Mouse (Mus musculus) erythroblast, embryonic 14.5 days (primary cell): ENCODE measurements at regions not wholly inside any gene's neighbourhood (a gene's known extent, or its start where the extent isn't known, plus 50 kb on each side); places are given as distances from the start of the nearest gene placed in this dataset.

ENCODE experiments used
- GATA1 ChIP-seq: IDR thresholded peaks from 2 replicates; pipeline ENCODE4 v1.6.1; 2012; ENCODE audit warnings: low read length, inconsistent platforms, mixed read lengths
- TAL1 ChIP-seq: IDR thresholded peaks from 3 replicates; pipeline ENCODE4 v1.6.1; 2012; ENCODE audit warnings: low read length, inconsistent platforms, mixed read lengths

DNA sequence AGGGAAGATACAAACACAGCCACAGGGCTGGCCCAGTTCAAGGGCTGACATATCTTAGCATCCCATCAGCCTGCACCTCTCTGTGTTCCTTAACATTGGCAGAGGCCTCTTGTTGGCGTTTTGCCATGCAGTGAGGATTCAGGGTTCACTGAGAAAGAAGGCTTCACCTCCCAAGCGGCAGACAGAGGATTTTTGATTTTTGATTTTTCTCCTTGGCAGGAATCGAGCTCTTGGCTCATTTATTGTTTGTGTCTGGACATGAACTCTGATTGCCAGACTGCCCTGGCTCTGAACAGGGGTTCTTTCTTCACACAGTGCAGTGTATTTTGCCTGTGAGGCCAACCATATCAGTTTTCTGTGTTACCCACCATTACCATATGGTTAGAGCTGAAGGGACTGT, 259.9 kb upstream of the Dcn start:
- no peak for TF ChIP-seq GATA1
- no peak for TF ChIP-seq TAL1
